Mouse (Mus musculus) brain, embryonic 14.5 days (tissue): Measurements from ENCODE around the gene Ube3a. TPM values are rescaled to one million over a fixed set of nuclear protein-coding genes. Genes with fewer than 3 reads are reported as not detected.

ENCODE experiments used
- DNase-seq: peaks from one replicate; pipeline ENCODE4 v3.0.0-alpha.2; 2011; ENCODE audit warnings: low read depth
- CTCF ChIP-seq: fragments of 200-500 bp; IDR thresholded peaks from 2 replicates; pipeline ENCODE4 v1.5.1; 2012; ENCODE audit warnings: inconsistent platforms, mild to moderate bottlenecking, moderate library complexity, borderline replicate concordance; ENCODE audit not compliant: insufficient read depth, insufficient read length; ENCODE audit errors: extremely low read depth
- POLR2A ChIP-seq: fragments of 200-500 bp; IDR thresholded peaks from 2 replicates; pipeline ENCODE4 v1.6.1; 2012; ENCODE audit warnings: mild to moderate bottlenecking, inconsistent platforms, borderline replicate concordance; ENCODE audit not compliant: poor library complexity, insufficient read depth, insufficient read length, severe bottlenecking; ENCODE audit errors: extremely low read depth
- polyA plus RNA-seq: library from polyadenylated mRNA; depleted of rRNA; stranded (reverse); fragments of >200 nt; gene quantifications from 2 replicates; pipeline ENCODE4 v1.2.3, GENCODE M21; 2012; rRNA removed

The Ube3a gene
- polyA plus RNA-seq: 31.5 and 41.1 TPM in 2 replicates

DNA sequence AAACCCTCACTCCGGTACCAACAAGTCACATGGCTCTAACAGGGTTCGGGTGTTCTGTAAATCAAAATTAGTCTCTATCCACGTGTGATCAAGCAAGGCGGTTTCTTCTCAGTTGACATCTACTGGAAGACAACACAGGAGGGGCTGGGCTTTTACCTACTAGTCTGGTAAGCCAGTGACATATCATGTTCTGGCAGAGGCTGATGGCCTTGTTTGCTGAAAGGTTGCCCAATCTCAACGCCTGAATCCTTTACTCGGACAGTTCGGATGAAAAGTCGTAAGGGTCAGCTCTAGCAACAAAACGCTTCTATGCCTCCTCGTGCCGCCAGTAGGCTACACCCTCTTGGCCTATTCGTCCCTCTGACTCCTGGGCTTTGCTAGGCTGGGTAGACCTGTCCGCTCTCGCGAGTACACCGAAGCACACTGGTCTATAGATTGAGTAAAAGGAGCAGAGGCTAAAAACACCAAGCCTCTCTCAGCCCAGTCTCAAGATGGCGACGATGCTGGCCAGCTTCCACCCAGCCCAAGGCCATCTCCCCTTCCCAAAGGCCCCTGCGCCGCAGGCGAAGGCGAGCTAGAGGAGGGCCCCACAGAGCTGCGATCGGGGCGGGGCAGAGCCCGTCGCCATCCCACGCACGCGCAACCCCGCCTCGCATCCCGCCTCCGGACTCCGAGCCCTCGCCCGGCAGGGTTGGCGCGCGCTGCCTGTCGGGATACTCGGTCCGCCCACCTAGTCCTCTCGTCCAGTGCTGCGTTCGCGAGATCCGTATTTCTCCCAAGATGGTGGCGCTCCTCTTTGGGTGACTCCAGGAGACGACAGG, at the start of gene Ube3a:
Ube3a (plus strand) TSS at position 706 of the 821 bp plus-strand sequence.
- peak; percentile 99 for DNase-seq
- TF ChIP-seq POLR2A: peak; percentile 76
- no peak for TF ChIP-seq CTCF

- DNase-seq: no peak
- TF ChIP-seq POLR2A: no peak
Observed at GRCm38 (mm10) chr7:59192831-59193230, 35.7 kb upstream of the Ube3a start.

- no peak for DNase-seq
- no peak for TF ChIP-seq POLR2A
- no peak for TF ChIP-seq CTCF
Observed at GRCm38 (mm10) chr7:59214911-59215310, 13.6 kb upstream of the Ube3a start.

DNA sequence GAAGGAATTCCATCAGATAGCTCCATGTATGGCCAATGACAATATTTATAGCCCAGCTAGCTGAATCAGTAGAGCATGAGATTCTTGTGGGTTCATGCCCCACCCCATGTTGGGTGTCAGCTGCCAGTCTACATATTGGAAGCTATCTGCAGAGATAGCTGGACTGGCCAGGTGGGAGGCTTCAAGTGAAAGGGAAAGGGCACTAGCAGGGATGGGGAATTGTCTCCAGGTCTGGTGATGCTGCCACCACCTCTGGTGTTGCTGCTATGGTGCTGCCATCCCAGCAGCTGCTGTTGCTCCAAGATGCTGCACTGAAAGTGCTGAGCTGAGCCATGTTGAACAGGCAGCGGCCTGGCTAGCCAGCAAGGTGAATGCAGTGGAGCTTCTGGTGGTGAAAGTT, 7.3 kb upstream of the Ube3a start:
- TF ChIP-seq POLR2A: no peak
- TF ChIP-seq CTCF: no peak
- DNase-seq: no peak

GRCm38 (mm10) chr7:59228866-59229182, 274 bp downstream of the Ube3a start:
- TF ChIP-seq CTCF: peak; percentile 44
- TF ChIP-seq POLR2A: no peak
- no peak for DNase-seq

GRCm38 (mm10) chr7:59229183-59229911, 797 bp downstream of the Ube3a start:
- no peak for TF ChIP-seq CTCF
- no peak; the same call in 1 of the 2 replicates for TF ChIP-seq POLR2A
- DNase-seq: peak; percentile 82

- DNase-seq: peak; percentile 23
- no peak for TF ChIP-seq CTCF
- TF ChIP-seq POLR2A: no peak
Observed at GRCm38 (mm10) chr7:59230304-59230703, 1.8 kb downstream of the Ube3a start.

DNA sequence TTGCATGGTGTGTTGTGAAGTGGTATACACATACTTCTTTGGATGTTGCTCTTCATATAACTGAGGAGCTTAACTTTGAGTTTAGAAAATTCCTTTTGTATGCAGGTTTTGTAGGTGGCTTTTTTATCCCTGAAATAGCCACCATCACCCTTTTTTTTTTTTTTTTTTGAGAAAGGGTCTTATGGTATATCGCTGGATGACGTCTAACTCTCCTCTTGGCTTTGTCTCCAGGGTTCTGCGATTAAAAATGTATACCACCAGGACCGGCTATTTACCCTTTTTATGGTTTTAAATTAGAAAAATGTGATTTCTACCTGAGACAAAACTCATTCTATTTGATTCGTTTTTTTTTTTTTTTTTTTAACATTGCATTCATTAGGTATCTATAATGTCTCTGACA, 2.2 kb downstream of the Ube3a start:
- no peak for DNase-seq
- TF ChIP-seq POLR2A (no peak), CTCF (no peak)

- TF ChIP-seq POLR2A (no peak), CTCF (no peak)
- no peak for DNase-seq
Observed at GRCm38 (mm10) chr7:59231960-59232359, 3.4 kb downstream of the Ube3a start.

DNA sequence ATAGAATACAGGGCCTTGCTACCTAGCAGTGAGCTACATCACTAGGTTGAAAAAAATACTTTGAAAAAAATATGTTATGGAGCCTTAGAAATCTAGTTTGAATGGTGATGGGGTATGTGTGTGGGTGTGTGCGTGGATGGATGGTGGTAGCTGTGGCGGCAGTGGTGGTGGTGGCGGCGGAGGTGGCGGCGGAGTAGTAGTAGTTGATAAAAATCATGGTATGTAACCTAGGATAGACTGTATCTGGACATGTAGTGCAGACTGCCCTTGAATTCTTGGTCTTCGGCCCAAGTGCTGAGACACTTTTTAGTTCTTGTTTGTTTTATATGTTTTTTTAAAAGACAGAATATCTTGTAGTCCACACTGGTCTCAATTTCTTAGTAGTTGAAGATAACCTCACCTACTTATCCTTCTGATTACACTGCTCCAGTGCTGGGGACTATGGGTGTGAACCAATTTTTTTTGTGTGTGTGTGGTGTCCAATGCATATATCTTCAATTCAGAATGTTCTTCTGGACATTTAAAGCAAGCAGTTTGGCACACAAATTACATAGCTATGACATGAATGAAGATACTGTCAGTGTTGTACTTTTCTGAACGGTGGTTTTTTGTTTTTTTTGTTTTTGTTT, 6.3 kb downstream of the Ube3a start:
- TF ChIP-seq POLR2A: no peak
- no peak for TF ChIP-seq CTCF
- no peak for DNase-seq

- DNase-seq: no peak
- TF ChIP-seq POLR2A (no peak), CTCF (no peak)
Observed at GRCm38 (mm10) chr7:59243257-59243656, 14.7 kb downstream of the Ube3a start.
